Mouse (Mus musculus): ENCODE data around the gene C87414. TPM values are rescaled to one million over a fixed set of nuclear protein-coding genes. Genes with fewer than 3 reads are reported as not detected.
"Not testable (repeated sequence)": the region's sequence is repeated elsewhere in the genome, so short reads cannot be mapped to it uniquely, and the experiment has no call there.

C87414 gene
- total RNA-seq (2015) = not detected in 2 replicates
- not detected in 2 replicates for total RNA-seq (2017)

DNA sequence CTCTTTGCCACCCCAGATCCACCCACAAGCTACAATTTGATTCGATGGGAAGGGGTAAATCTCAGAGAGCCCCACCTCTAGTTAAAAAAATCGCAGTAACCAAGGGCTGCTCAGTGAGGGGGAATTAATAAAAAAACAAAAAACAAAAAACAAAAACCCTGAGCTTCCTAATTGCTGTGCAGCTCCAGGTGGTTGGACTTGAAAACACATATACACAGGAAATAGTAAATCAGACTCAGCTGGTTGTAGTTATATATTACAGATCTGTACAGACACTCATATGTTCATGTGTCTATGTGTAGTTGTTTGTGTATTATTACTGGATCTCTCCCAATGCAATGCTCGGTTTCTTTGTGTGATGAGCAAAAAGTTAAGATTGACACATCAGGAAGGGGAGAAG, at the start of gene C87414:
C87414 (minus strand) TSS at position 101 of the 400 bp plus-strand sequence.
- ATAC-seq (replicated peaks; ENCODE audit: poor library complexity) = not testable (repeated sequence)

DNA sequence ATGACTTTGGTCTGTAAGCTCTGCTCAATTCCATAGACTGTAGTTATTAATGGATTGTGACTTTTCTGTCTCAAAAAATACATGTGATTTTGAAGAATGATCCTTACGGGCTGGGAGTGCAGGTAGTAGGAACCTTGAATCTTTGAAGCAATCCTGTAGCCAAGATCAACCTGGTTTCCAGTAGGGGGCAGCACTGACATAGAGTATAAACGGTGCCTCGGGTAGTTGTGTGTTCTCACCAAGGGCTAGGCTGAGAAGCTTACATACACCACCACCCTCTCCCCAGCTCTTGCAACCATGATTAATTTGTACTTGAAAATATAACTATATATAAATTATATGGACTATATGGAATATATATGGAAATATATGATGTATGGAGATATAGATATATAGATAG, 13.3 kb upstream of the C87414 start:
- not testable (repeated sequence) for ATAC-seq (replicated peaks; ENCODE audit: poor library complexity)

Other genes with a start within 250 kb of the C87414 start
- not detected in 2 replicates for gene Gm16427, start 131.4 kb downstream of the C87414 start, total RNA-seq (2015)
- not detected in 2 replicates for gene Gm16427, start 131.4 kb downstream of the C87414 start, total RNA-seq (2017)
- not detected in 2 replicates for gene Gm7792, start 172.2 kb upstream of the C87414 start, total RNA-seq (2015)
- not detected in 2 replicates for gene Gm7792, start 172.2 kb upstream of the C87414 start, total RNA-seq (2017)

Measured in megakaryocyte progenitor cell, adult 5-6 weeks (primary cell).